Mouse (Mus musculus): ENCODE measurements around the gene Dach1. TPM values are rescaled to one million over a fixed set of nuclear protein-coding genes. Genes with fewer than 3 reads are reported as not detected.

Gene Dach1
- total RNA-seq (2023): 0.12 TPM

GRCm38 (mm10) chr14:98169421-98170076 is at the start of gene Dach1:
TSS of gene Dach1 (minus strand) at chr14:98169765.

Data from CD4-positive naive resting alpha-beta T cell, adult 57 days (primary cell).